Mouse (Mus musculus) mammary gland, adult 2 months (tissue): Measurements from ENCODE around the gene Kdm1b. TPM values are rescaled to one million over a fixed set of nuclear protein-coding genes. Genes with fewer than 3 reads are reported as not detected.

Experiments used
- polyA plus RNA-seq: library from polyadenylated mRNA; depleted of rRNA; stranded (reverse); fragments of >200 nt; gene quantifications from 2 replicates; pipeline ENCODE4 v1.2.3, GENCODE M21; 2012; ENCODE audit warnings: low replicate concordance; rRNA removed

The Kdm1b gene
- polyA plus RNA-seq: 8.4 and 10.6 TPM in 2 replicates

DNA sequence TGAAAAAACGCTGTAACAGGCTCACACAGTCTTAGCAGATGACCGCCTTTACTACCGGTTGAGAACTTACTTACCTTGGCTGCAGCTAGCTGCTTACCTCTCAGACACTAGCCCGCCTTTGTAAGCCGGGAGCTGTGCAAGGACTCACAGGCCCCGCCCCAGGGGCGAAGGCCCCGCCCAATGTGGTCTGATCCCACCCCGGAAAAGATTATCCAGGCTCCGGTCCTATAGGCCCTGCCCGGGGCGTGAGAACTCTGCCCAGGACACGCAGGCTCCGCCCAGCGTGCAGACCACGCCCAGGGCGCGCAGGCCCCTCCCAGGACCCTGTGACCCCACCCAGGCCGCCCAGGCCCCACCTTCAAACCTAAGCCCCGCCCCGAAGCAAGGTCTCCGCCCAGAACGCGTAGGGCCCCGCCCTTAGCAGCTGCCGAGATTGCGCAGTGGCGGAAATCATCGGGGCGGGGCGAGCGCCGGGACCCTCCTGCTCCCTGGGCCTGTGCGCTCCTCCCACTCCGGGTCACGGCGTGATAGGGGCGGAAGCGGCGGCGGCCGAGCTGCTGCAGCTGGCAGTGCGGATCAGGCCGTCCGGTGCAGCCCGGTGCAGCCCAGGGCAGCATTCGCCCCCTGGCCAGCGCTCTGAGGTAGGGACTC lies at the start of gene Kdm1b:
TSS of gene Kdm1b (plus strand) at position 470 of the 651 bp plus-strand sequence.

DNA sequence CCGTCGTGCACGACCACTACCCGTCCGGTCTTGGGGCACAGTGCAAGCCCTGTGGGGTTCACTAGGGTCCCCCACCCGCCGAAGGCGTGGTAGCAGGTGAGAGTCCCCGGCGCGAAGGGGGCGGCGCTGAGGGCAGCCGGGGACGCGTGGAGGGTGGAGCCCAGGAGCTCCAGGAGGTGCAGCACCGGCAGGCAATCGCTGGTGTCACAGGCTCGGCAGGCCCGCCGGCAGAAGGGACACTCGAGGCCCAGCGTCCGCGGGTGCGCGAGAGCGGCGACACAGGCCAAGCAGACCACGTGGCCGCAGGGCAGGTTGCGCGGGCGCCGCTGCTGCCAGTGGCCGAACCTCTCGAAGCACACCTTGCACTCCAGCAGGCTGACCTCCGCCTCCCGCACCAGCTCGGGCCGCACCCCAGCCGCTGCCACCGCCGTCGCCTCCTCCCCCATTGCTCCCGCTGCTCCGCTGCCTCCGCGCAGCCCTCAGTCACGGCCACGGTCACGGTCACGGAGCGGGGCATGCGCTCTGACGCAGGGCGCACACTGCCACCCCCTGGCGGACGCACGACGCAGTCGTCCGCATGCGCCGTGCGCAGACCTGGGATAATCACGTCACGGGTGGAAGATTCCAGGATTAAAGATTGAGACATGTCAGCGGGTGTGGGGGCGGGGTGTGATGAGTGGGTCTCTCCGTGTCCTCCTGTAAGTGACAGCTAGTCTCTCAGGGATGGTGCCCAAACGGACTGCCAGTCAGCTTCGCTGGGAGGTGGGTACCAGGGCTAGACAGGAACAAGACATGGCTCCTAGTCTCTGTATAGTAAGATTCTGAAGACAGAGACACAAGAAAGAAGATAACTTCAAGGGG lies 28.7 kb upstream of the Kdm1b start, which contains the start of gene Nhlrc1:
TSS of gene Nhlrc1 (minus strand) at position 517 of the 861 bp plus-strand sequence.

DNA sequence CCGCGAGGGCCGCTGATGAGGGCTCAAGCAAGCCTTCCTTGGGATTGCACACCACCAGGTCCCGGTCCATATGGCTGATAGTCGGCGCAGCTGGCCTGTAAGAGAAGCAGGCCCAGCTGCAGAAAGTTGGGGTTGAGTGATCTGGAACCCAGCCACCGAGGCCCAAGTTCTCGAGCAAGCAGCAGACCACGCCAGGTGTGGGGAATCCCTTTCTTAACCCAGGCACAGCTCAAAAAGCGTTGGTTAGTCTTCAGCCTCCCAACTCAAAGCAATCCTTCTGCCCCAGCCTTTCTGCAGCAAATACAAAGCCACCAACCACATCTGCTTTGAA lies 1.3 kb downstream of the Kdm1b start, which contains the start of gene Tpmt:
TSS of gene Tpmt (minus strand) at position 121 of the 331 bp plus-strand sequence.

DNA sequence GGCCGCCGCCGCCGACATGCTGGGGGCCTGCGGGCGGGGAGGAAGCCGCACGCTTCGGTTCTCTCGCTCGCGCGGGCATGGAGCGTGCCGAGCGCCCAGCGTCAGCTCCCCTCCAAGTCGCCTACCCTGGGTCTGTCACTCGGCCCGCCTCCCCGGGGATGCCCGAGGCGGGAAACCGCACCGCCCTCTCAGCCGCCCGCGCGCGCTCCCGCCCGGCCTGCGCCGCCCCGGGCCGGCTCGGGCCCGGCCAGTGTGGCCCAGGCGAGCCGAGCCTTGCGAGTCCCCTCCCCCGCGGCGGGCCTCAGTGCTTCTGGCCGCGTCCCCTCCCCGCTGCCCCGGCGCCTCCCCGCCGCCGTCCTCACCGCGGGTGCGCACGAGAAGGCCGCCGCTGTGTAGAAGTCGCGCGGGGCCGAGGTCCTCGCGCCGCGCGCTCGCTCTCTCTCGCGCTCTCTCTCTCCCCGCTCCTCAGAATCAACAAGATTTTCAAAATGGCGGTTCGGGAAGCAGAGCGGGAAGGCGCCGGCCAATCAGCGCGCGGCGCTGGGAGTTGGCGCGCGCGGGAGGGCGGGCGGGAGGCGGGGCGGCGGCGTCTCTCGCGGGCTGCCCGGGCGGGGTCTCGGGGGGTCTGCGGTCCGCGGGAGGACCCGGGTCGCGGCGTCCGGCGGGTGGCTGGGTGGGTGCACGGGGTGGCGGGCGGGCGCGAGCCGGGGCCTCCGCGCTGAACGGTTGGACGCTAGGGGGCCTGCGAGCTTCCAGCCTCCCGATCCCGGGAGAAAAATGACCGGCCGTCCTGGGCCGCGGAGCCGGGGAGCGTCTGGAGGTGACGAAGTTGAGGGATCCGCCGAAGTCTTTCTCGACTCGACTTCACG lies 62.6 kb downstream of the Kdm1b start, which contains the start of gene Dek:
TSS of gene Dek (minus strand) at position 491 of the 869 bp plus-strand sequence.

DNA sequence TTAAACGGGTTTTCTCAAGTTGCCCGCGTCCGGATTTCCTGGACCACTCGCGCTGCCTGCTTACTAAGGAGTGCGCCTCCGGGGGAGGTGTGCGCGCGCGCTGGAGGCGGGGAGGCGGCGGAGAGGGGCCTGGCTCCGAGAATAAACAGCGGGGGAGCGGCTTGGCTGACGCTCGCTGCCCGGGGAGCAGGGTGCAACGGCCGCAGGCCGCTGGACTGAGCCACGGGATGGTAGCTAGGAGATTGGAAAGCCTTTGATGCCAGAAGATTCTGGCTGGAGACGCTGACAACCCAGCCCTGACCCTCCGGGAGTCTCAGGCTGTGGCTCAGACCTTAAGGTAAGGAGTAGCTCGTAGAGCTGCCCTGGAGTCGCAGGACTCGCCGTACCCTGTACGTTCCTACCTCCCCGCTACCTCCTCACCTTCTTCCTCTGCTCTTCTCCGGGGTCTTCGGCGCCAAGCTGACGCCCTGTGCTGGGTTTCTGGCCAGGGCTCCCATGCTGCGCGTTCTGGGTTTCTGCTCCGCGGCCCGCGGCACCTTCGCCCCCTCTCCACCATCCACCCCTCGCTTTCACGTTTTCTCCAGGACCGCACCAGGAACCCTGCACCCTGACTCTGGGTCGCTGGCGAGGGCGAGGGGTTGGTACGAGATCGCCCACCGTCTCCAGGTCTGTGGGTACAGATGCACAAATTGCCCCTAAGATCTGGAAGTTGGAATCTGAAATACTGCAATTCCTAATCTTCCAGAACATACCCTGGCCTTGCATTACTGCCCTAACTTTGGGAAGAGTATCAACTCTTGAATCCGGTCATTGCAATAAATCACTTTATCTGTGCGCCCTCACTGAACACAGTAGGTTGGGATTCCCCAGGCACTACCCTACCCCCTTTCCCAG lies 79.5 kb downstream of the Kdm1b start, which contains the start of gene Rnf144b:
TSS of gene Rnf144b (plus strand) at position 120 of the 894 bp plus-strand sequence.

Other genes starting within 250 kb of the Kdm1b start
- 18.0 and 30.7 TPM in 2 replicates for gene Kif13a, start 113.6 kb upstream of the Kdm1b start, polyA plus RNA-seq
- 3.2 and 4.1 TPM in 2 replicates for gene Nhlrc1, start 28.6 kb upstream of the Kdm1b start, polyA plus RNA-seq
- 2.7 and 6.3 TPM in 2 replicates for gene Tpmt, start 1.2 kb downstream of the Kdm1b start, polyA plus RNA-seq
- 7.9 and 33.0 TPM in 2 replicates for gene Dek, start 62.7 kb downstream of the Kdm1b start, polyA plus RNA-seq
- 8.2 and 13.0 TPM in 2 replicates for gene Rnf144b, start 79.2 kb downstream of the Kdm1b start, polyA plus RNA-seq